Mouse (Mus musculus) erythroblast, embryonic 14.5 days (primary cell): Measurements from ENCODE around the gene Serpind1.

Experiments used
- GATA1 ChIP-seq: IDR thresholded peaks from 2 replicates; pipeline ENCODE4 v1.6.1; 2012; ENCODE audit warnings: low read length, inconsistent platforms, mixed read lengths
- TAL1 ChIP-seq: IDR thresholded peaks from 3 replicates; pipeline ENCODE4 v1.6.1; 2012; ENCODE audit warnings: low read length, inconsistent platforms, mixed read lengths

- TF ChIP-seq TAL1: no peak
- TF ChIP-seq GATA1: no peak
Observed at GRCm38 (mm10) chr16:17346766-17347165, 15.6 kb downstream of the Serpind1 start.
